Mouse (Mus musculus) intestine, postnatal 0 days (tissue): Measurements from ENCODE around the gene Zcwpw1. TPM values are rescaled to one million over a fixed set of nuclear protein-coding genes. Genes with fewer than 3 reads are reported as not detected.
"Not testable (repeated sequence)": the region's sequence is repeated elsewhere in the genome, so short reads cannot be mapped to it uniquely, and the experiment has no call there.

ENCODE experiments used
- ATAC-seq: fragments of 200-750 bp; cut with Nextera tagmentation; 2 replicates; pipeline ENCODE4 v1.8.0; 2017; ENCODE audit warnings: mild to moderate bottlenecking, moderate TSS enrichment, moderate library complexity
- H3K27ac ChIP-seq: fragments of 300-500 bp; sonication (generic); 2 replicates; pipeline ENCODE4 v1.5.1; 2014; ENCODE audit warnings: mild to moderate bottlenecking, low read depth, low read length, moderate library complexity
- H3K27me3 ChIP-seq: fragments of 300-500 bp; sonication (generic); replicated peaks from 2 replicates; pipeline ENCODE4 v1.6.1; 2014; ENCODE audit warnings: low read length, mixed read lengths; ENCODE audit not compliant: control insufficient read depth, insufficient read depth
- H3K36me3 ChIP-seq: fragments of 300-500 bp; sonication (generic); 2 replicates; pipeline ENCODE4 v1.6.1; 2014; ENCODE audit warnings: mild to moderate bottlenecking, moderate library complexity; ENCODE audit not compliant: control insufficient read depth, insufficient read depth
- H3K4me1 ChIP-seq: fragments of 300-500 bp; sonication (generic); replicated peaks from 2 replicates; pipeline ENCODE4 v1.6.1; 2014; ENCODE audit warnings: antibody characterized with exemption, low read length, mixed read lengths; ENCODE audit not compliant: control insufficient read depth, insufficient read depth
- H3K4me2 ChIP-seq: fragments of 300-500 bp; sonication (generic); replicated peaks from 2 replicates; pipeline ENCODE4 v1.6.1; 2014; ENCODE audit warnings: low read depth, mild to moderate bottlenecking, moderate library complexity
- H3K4me3 ChIP-seq: fragments of 300-500 bp; sonication (generic); 2 replicates; pipeline ENCODE4 v1.5.1; 2014; ENCODE audit warnings: low read depth, low read length
- H3K9ac ChIP-seq: fragments of 300-500 bp; sonication (generic); 2 replicates; pipeline ENCODE4 v1.6.1; 2014; ENCODE audit warnings: mild to moderate bottlenecking, low read depth, low read length
- H3K9me3 ChIP-seq: fragments of 300-500 bp; sonication (generic); 2 replicates; pipeline ENCODE4 v1.6.1; 2016; ENCODE audit warnings: mixed run types; ENCODE audit not compliant: control insufficient read depth
- CTCF ChIP-seq: sonication (generic); IDR thresholded peaks from 2 replicates; pipeline ENCODE4 v1.5.1; 2016; ENCODE audit warnings: low read depth, mild to moderate bottlenecking, control low read depth, antibody characterized with exemption, moderate library complexity
- WGBS: fragments of 180-500 bp; shearing (Covaris S2); extraction: QIAGEN DNeasy Blood & Tissue Kit; methylation state at CpG from one replicate; pipeline ENCODE4 v1.1.7; 2014; 5-methylcytosine and 5-hydroxymethylcytosine counted together
- polyA plus RNA-seq: library from polyadenylated mRNA; unstranded; fragments of >200 nt; fragmentation: Nextera tagmentation; extraction: Ambion mirVana; gene quantifications from 2 replicates; pipeline ENCODE4 v1.2.1, GENCODE M21; 2015

Zcwpw1 gene
- polyA plus RNA-seq, 1 experiment from 2014 or later, result 3.5 TPM

- H3K4me2 ChIP-seq, result peak overlapping the region; percentile 95
- WGBS, result 3% methylated on average over 26 of the region's 26 CpGs
- H3K9me3 ChIP-seq, result no peaks in the 10 kb centered on the region
- H3K36me3 ChIP-seq, result peaks cover 25% of the 10 kb centered on the region
- peak; percentile 47 for TF ChIP-seq CTCF
- H3K9ac ChIP-seq, result peak overlapping the region; percentile 86
- peak overlapping the region; percentile 98 for H3K27ac ChIP-seq
- H3K4me3 ChIP-seq, result peak overlapping the region; percentile 82
- no peaks in the 10 kb centered on the region for H3K27me3 ChIP-seq
- H3K4me1 ChIP-seq, result peaks cover 8% of the 10 kb centered on the region; the same call in 1 of the 2 replicates
- no peak for ATAC-seq
Observed at GRCm38 (mm10) chr5:137747326-137747961, 40.2 kb upstream of the Zcwpw1 start.

DNA sequence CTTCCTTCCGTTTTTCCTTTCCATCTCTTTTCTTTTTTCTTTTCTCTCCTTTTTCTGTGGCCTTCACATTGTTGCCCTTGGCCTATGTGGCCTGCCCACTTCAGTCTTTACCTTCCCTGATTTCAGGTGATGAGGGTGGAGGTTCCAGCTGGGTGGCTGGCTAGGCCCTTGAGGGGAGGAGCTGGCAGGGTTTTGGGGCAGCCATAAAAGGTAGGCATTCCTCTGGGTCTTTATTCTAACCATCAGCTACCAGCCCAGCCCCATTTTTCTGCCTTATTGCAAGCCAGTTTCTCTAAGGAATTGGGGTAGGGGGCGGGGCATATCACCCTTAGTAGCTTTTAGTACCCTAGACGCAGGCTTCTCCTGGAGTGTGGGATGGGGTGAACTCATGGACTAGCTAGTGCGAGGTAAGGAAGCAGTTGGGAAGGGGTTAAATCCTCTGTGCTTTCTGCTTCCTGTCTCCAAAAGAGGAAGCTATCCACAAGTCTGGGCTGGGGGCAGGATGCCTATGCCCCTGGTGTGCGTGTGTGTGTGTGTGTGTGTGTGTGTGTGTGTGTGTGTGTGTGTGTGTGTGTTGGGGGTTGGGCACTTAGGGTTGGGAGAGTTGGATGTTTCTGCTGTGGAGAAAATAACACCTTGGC, 39.3 kb upstream of the Zcwpw1 start:
- no peak for ATAC-seq
- 24% methylated on average over 5 of the region's 5 CpGs for WGBS
- Histone ChIP-seq H3K9ac (no peak overlapping the region), H3K9me3 (no peaks in the 10 kb centered on the region), H3K4me2 (peak overlapping the region; percentile 95), H3K36me3 (peaks cover 33% of the 10 kb centered on the region), H3K27ac (peak overlapping the region; percentile 5; the same call in 1 of the 2 replicates), H3K27me3 (no peaks in the 10 kb centered on the region), H3K4me3 (peak overlapping the region; percentile 82), H3K4me1 (peaks cover 8% of the 10 kb centered on the region; the same call in 1 of the 2 replicates)
- TF ChIP-seq CTCF, result no peak

DNA sequence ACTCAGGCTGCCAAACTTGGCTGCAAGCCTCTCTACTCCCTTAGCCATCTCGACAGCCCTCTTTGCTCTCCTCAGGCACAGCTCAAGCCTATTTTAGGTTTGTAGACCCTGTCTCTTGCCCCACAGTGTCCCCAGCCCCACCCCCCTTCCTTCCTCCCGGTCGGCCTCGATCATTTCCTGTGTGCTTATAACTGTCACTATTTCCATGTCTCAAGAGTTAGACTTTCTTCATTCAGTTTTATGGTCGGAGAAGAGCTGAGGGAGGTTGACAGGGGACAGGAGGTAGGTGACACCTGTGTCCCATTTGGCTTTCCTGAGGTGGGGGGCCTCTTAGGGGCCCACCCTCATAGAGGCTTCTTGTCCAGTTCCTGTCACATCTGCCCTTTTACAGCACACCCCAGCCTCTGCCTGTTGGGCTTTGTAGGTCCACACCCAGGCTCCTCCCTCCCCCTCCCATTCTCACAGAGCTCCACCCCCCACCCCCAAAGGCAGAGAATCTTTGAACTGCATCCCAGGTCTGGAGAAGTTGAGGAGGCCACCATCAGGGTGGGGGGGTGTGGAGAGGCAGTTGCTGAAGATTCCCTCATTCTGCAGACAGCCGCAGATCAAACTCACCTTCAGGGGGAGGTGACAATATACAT, 38.3 kb upstream of the Zcwpw1 start:
- 0 out of 2 replicates have a peak overlapping the region, but pooled peaks have one; percentile 5 for H3K27ac ChIP-seq
- no peaks in the 10 kb centered on the region for H3K9me3 ChIP-seq
- peaks cover 8% of the 10 kb centered on the region; the same call in 1 of the 2 replicates for H3K4me1 ChIP-seq
- H3K4me3 ChIP-seq, result no peak overlapping the region
- H3K27me3 ChIP-seq, result no peaks in the 10 kb centered on the region
- WGBS, result 47% methylated on average over 6 of the region's 6 CpGs
- H3K9ac ChIP-seq, result peak overlapping the region; percentile 31; the same call in 1 of the 2 replicates
- peak overlapping the region; percentile 95 for H3K4me2 ChIP-seq
- H3K36me3 ChIP-seq, result peaks cover 43% of the 10 kb centered on the region
- no peak for TF ChIP-seq CTCF
- no peak for ATAC-seq

- H3K4me3 ChIP-seq, H3K4me2 ChIP-seq, H3K27me3 ChIP-seq, H3K4me1 ChIP-seq, ATAC-seq, H3K9me3 ChIP-seq, H3K9ac ChIP-seq, H3K27ac ChIP-seq: not testable (repeated sequence)
- peaks cover 47% of the 10 kb centered on the region for H3K36me3 ChIP-seq
- WGBS, result 94% methylated on average over 6 of the region's 8 CpGs
Observed at GRCm38 (mm10) chr5:137750212-137750611, 37.4 kb upstream of the Zcwpw1 start.

DNA sequence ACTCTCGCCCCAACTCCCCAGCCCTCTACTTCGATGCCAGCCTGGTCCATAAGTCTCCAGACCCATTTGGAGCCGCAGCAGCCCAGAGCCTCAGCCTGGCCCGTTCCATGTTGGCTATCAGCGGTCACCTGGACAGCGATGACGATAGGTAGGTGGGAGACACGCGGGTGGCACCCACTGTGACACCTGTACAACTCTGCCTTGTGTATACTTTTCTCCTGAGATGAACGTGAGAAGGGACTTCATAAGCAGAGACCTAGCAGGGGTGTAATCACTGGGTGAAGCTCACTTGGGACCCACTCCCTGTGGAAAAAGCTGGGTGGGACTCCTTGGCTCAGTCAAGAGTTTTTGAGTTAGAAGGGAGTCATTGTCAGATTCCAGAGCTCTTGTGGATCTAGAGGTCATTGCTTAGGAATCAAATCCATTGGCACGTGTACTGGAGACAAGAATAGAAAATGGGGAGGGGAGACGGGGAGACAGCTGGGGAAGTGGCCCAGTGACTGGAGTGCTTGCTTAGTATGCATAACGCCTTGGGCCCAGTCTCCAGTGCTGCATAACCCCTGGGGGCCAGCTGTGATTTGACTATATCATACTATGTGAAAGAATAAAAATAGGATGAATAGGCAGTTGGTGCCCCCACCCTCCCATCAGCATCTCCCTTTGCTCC, 36.2 kb upstream of the Zcwpw1 start:
- TF ChIP-seq CTCF, result no peak
- Histone ChIP-seq H3K4me3 (no peak overlapping the region), H3K4me2 (no peak overlapping the region), H3K9ac (no peak overlapping the region), H3K27me3 (no peaks in the 10 kb centered on the region), H3K4me1 (peaks cover 8% of the 10 kb centered on the region; the same call in 1 of the 2 replicates), H3K27ac (no peak overlapping the region), H3K36me3 (peaks cover 58% of the 10 kb centered on the region), H3K9me3 (no peaks in the 10 kb centered on the region)
- no peak for ATAC-seq
- WGBS, result 92% methylated on average over 13 of the region's 13 CpGs

DNA sequence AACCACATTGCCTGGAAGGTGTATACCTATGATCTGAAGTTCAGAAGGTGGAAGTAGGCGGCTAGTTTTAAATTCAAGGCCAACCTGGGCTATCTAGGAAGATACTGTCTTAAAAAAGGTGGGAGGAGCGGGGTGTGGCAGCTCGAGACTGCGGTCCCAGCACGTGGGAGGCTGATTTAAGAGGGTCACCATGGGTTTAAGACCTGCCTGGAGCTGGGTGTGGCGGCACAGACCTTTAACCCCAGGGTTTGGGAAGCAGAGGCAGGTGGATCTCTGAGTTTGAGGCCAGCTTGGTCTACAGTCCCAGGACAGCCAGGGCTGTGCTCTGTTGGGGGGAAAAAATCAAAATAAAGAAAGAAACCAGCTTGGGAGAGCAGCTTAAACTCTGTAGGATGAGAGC, 35.6 kb upstream of the Zcwpw1 start:
- H3K27ac ChIP-seq, result no peak overlapping the region
- H3K9ac ChIP-seq, result no peak overlapping the region
- no peaks in the 10 kb centered on the region for H3K9me3 ChIP-seq
- H3K4me1 ChIP-seq, result peaks cover 8% of the 10 kb centered on the region; the same call in 1 of the 2 replicates
- ATAC-seq, result no peak
- 72% methylated on average over 6 of the region's 6 CpGs for WGBS
- peaks cover 64% of the 10 kb centered on the region for H3K36me3 ChIP-seq
- H3K4me3 ChIP-seq, result no peak overlapping the region
- H3K27me3 ChIP-seq, result no peaks in the 10 kb centered on the region
- no peak for TF ChIP-seq CTCF
- H3K4me2 ChIP-seq, result no peak overlapping the region
